Mouse (Mus musculus): ENCODE measurements at regions not wholly inside any gene's neighbourhood (a gene's known extent, or its start where the extent isn't known, plus 50 kb on each side); places are given as distances from the start of the nearest gene placed in this dataset.

GRCm38 (mm10) chr12:16083176-16083575, 266.5 kb upstream of the Trib2 start:
- no peak for DNase-seq (ENCODE audit: extremely low spot score, low read depth, low spot score)

- DNase-seq (ENCODE audit: extremely low spot score, low read depth, low spot score) = no peak
These were observed 260.5 kb upstream of the Trib2 start for GRCm38 (mm10) chr12:16077215-16077614.

GRCm38 (mm10) chr12:16075962-16076361, 259.2 kb upstream of the Trib2 start:
- DNase-seq (ENCODE audit: extremely low spot score, low read depth, low spot score) = no peak

GRCm38 (mm10) chr12:16068940-16069339, 252.2 kb upstream of the Trib2 start:
- no peak for DNase-seq (ENCODE audit: extremely low spot score, low read depth, low spot score)

GRCm38 (mm10) chr12:16062689-16063088, 246.0 kb upstream of the Trib2 start:
- no peak for DNase-seq (ENCODE audit: extremely low spot score, low read depth, low spot score)

- no peak for DNase-seq (ENCODE audit: extremely low spot score, low read depth, low spot score)
These were observed 243.7 kb upstream of the Trib2 start for GRCm38 (mm10) chr12:16060461-16060860.

- no peak for DNase-seq (ENCODE audit: extremely low spot score, low read depth, low spot score)
These were observed 241.5 kb upstream of the Trib2 start for GRCm38 (mm10) chr12:16058255-16058654.

- DNase-seq (ENCODE audit: extremely low spot score, low read depth, low spot score) = no peak
These were observed 240.1 kb upstream of the Trib2 start for GRCm38 (mm10) chr12:16056831-16057230.

- DNase-seq (ENCODE audit: extremely low spot score, low read depth, low spot score) = no peak
These were observed 239.5 kb upstream of the Trib2 start for GRCm38 (mm10) chr12:16056216-16056615.

GRCm38 (mm10) chr12:16054591-16054990, 237.9 kb upstream of the Trib2 start:
- no peak for DNase-seq (ENCODE audit: extremely low spot score, low read depth, low spot score)

- DNase-seq (ENCODE audit: extremely low spot score, low read depth, low spot score) = no peak
These were observed 237.0 kb upstream of the Trib2 start for GRCm38 (mm10) chr12:16053735-16054134.

GRCm38 (mm10) chr12:16052998-16053397, 236.3 kb upstream of the Trib2 start:
- no peak for DNase-seq (ENCODE audit: extremely low spot score, low read depth, low spot score)

- peak; percentile 35 for DNase-seq (ENCODE audit: extremely low spot score, low read depth, low spot score)
These were observed 235.6 kb upstream of the Trib2 start for GRCm38 (mm10) chr12:16052353-16052752.

GRCm38 (mm10) chr12:16051439-16051838, 234.7 kb upstream of the Trib2 start:
- DNase-seq (ENCODE audit: extremely low spot score, low read depth, low spot score) = no peak

- DNase-seq (ENCODE audit: extremely low spot score, low read depth, low spot score) = no peak
These were observed 232.8 kb upstream of the Trib2 start for GRCm38 (mm10) chr12:16049545-16049944.

- no peak for DNase-seq (ENCODE audit: extremely low spot score, low read depth, low spot score)
These were observed 229.9 kb upstream of the Trib2 start for GRCm38 (mm10) chr12:16046643-16047042.

- DNase-seq (ENCODE audit: extremely low spot score, low read depth, low spot score) = no peak
These were observed 229.2 kb upstream of the Trib2 start for GRCm38 (mm10) chr12:16045791-16046494.

- DNase-seq (ENCODE audit: extremely low spot score, low read depth, low spot score) = no peak
These were observed 226.9 kb upstream of the Trib2 start for GRCm38 (mm10) chr12:16043466-16044214.

- no peak for DNase-seq (ENCODE audit: extremely low spot score, low read depth, low spot score)
These were observed 225.6 kb upstream of the Trib2 start for GRCm38 (mm10) chr12:16042362-16042761.

- no peak for DNase-seq (ENCODE audit: extremely low spot score, low read depth, low spot score)
These were observed 224.4 kb upstream of the Trib2 start for GRCm38 (mm10) chr12:16041129-16041528.

- no peak for DNase-seq (ENCODE audit: extremely low spot score, low read depth, low spot score)
These were observed 218.8 kb upstream of the Trib2 start for GRCm38 (mm10) chr12:16035551-16035950.

Data from hindlimb bud, embryonic 11.5 days (tissue).